Mouse (Mus musculus) forebrain, embryonic 15.5 days (tissue): ENCODE measurements around the gene Olfr457. TPM values are rescaled to one million over a fixed set of nuclear protein-coding genes. Genes with fewer than 3 reads are reported as not detected.

Experiments used
- ATAC-seq: fragments of 200-750 bp; cut with Nextera tagmentation; replicated peaks from 2 replicates; pipeline ENCODE4 v1.8.0; 2017; ENCODE audit warnings: mild to moderate bottlenecking, moderate TSS enrichment, moderate library complexity
- H3K27ac ChIP-seq: fragments of 300-500 bp; sonication (generic); replicated peaks from 2 replicates; pipeline ENCODE4 v1.5.1; 2015; ENCODE audit warnings: mild to moderate bottlenecking, inconsistent platforms
- H3K27me3 ChIP-seq: fragments of 300-500 bp; sonication (generic); 2 replicates; pipeline ENCODE4 v1.6.1; 2015; ENCODE audit warnings: inconsistent platforms
- H3K36me3 ChIP-seq: fragments of 300-500 bp; sonication (generic); 2 replicates; pipeline ENCODE4 v1.6.1; 2015; ENCODE audit warnings: mild to moderate bottlenecking, inconsistent platforms
- H3K4me1 ChIP-seq: fragments of 300-500 bp; sonication (generic); 2 replicates; pipeline ENCODE4 v1.6.1; 2015; ENCODE audit warnings: inconsistent platforms
- H3K4me2 ChIP-seq: fragments of 300-500 bp; sonication (generic); replicated peaks from 2 replicates; pipeline ENCODE4 v1.6.1; 2015; ENCODE audit warnings: mild to moderate bottlenecking, inconsistent platforms
- H3K4me3 ChIP-seq: fragments of 300-500 bp; sonication (generic); 2 replicates; pipeline ENCODE4 v1.5.1; 2015; ENCODE audit warnings: mild to moderate bottlenecking, inconsistent platforms
- H3K9ac ChIP-seq: fragments of 300-500 bp; sonication (generic); replicated peaks from 2 replicates; pipeline ENCODE4 v1.6.1; 2015; ENCODE audit warnings: mild to moderate bottlenecking, inconsistent platforms
- H3K9me3 ChIP-seq: fragments of 300-500 bp; sonication (generic); 2 replicates; pipeline ENCODE4 v1.6.1; 2016; ENCODE audit warnings: inconsistent platforms
- WGBS: fragments of 180-500 bp; shearing (Covaris S2); methylation state at CpG from one replicate; pipeline ENCODE4 v1.1.7; 2015; ENCODE audit warnings: mixed read lengths; 5-methylcytosine and 5-hydroxymethylcytosine counted together
- polyA plus RNA-seq: library from polyadenylated mRNA; unstranded; fragments of >200 nt; fragmentation: Nextera tagmentation; extraction: Ambion mirVana; gene quantifications from 2 replicates; pipeline ENCODE4 v1.2.1, GENCODE M21; 2015

Gene Olfr457
- polyA plus RNA-seq, 1 experiment from 2014 or later: not detected

GRCm38 (mm10) chr6:42435490-42435889 is 40.6 kb downstream of the Olfr457 start:
- H3K36me3 ChIP-seq: no peaks in the 10 kb centered on the region
- H3K4me1 ChIP-seq: no peaks in the 10 kb centered on the region
- WGBS: 62% methylated on average over 2 of the region's 2 CpGs
- H3K27me3 ChIP-seq: no peaks in the 10 kb centered on the region
- H3K4me3 ChIP-seq: no peak overlapping the region
- no peaks in the 10 kb centered on the region for H3K9me3 ChIP-seq
- H3K9ac ChIP-seq: no peak overlapping the region
- ATAC-seq: no peak
- no peak overlapping the region for H3K27ac ChIP-seq
- H3K4me2 ChIP-seq: no peak overlapping the region

GRCm38 (mm10) chr6:42434446-42434845 is 41.7 kb downstream of the Olfr457 start, which contains the start of gene Tas2r126:
Gene Tas2r126, plus strand, starts transcription at chr6:42434535.
- Histone ChIP-seq H3K27me3 (no peaks in the 10 kb centered on the region), H3K4me2 (no peak within 1 kb of the TSS), H3K9me3 (no peaks in the 10 kb centered on the region), H3K27ac (no peak within 1 kb of the TSS), H3K36me3 (no peaks in the 10 kb centered on the region), H3K4me1 (no peaks in the 10 kb centered on the region), H3K4me3 (no peak within 1 kb of the TSS), H3K9ac (no peak within 1 kb of the TSS)
- no peak for ATAC-seq
- WGBS: 91% methylated on average over 6 of the region's 6 CpGs

DNA sequence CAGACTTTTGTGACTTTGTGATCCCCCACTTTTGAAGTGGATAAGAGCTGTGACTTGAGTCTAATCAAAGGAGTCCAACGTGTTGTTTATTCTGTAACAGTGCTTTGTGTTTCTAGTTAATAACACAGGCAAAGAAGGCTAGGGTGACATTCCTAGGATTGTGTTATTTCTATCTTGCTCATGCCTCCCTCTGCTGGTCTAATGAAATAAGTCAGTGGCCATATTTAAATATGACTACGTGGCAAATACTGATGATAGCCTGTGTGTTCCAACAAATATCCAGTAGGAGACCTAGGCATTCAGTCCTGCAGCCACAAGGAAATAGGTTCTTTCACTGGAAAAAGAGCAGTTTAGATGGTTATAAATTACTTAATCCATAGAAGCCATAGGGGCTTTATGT is 42.6 kb downstream of the Olfr457 start:
- 59% methylated on average over 2 of the region's 2 CpGs for WGBS

GRCm38 (mm10) chr6:42426337-42426736 is 49.8 kb downstream of the Olfr457 start:
- H3K4me2 ChIP-seq: no peak overlapping the region
- no peak overlapping the region for H3K9ac ChIP-seq
- no peaks in the 10 kb centered on the region for H3K36me3 ChIP-seq
- no peaks in the 10 kb centered on the region for H3K4me1 ChIP-seq
- no peak overlapping the region for H3K27ac ChIP-seq
- 87% methylated on average over 4 of the region's 4 CpGs for WGBS
- no peaks in the 10 kb centered on the region for H3K27me3 ChIP-seq
- no peak overlapping the region for H3K4me3 ChIP-seq
- no peak for ATAC-seq
- no peaks in the 10 kb centered on the region for H3K9me3 ChIP-seq

More for the DNA sequence above, 42.6 kb downstream of the Olfr457 start:
- no peaks in the 10 kb centered on the region for H3K4me1 ChIP-seq
- H3K27ac ChIP-seq: no peak overlapping the region
- no peaks in the 10 kb centered on the region for H3K9me3 ChIP-seq
- H3K4me2 ChIP-seq: no peak overlapping the region
- H3K36me3 ChIP-seq: no peaks in the 10 kb centered on the region
- H3K27me3 ChIP-seq: no peaks in the 10 kb centered on the region
- no peak overlapping the region for H3K4me3 ChIP-seq
- ATAC-seq: no peak
- no peak overlapping the region for H3K9ac ChIP-seq

DNA sequence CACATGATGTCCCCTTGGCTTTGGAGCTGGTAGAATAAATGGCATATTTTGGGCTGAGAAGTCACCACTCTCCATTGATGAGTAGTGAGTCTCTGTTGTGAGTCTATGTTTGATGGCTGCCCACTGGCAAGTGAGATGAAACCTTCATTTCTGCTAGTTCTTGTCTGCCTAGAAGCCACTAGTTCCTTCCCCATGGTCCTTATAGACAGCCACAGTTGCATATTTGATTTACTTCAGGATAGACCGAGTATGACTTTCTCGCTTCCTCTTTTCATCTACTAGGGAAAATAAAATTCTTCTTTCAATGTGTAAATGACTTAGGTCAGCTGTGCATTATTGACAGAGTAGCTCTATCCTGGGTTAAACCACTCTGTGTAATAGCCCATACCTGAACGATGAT is 51.7 kb downstream of the Olfr457 start:
- no peak overlapping the region for H3K4me3 ChIP-seq
- no peaks in the 10 kb centered on the region for H3K36me3 ChIP-seq
- no peaks in the 10 kb centered on the region for H3K9me3 ChIP-seq
- no peak for ATAC-seq
- H3K4me2 ChIP-seq: no peak overlapping the region
- no peaks in the 10 kb centered on the region for H3K4me1 ChIP-seq
- H3K27me3 ChIP-seq: no peaks in the 10 kb centered on the region
- 95% methylated on average over 3 of the region's 3 CpGs for WGBS
- no peak overlapping the region for H3K9ac ChIP-seq
- no peak overlapping the region for H3K27ac ChIP-seq

- Histone ChIP-seq H3K36me3 (no peaks in the 10 kb centered on the region), H3K9ac (no peak overlapping the region), H3K9me3 (no peaks in the 10 kb centered on the region), H3K27ac (no peak overlapping the region), H3K4me3 (no peak overlapping the region), H3K27me3 (no peaks in the 10 kb centered on the region), H3K4me2 (no peak overlapping the region), H3K4me1 (no peaks in the 10 kb centered on the region)
- 80% methylated on average over 2 of the region's 2 CpGs for WGBS
- no peak for ATAC-seq
Measured at GRCm38 (mm10) chr6:42421439-42421838, 54.7 kb downstream of the Olfr457 start.

DNA sequence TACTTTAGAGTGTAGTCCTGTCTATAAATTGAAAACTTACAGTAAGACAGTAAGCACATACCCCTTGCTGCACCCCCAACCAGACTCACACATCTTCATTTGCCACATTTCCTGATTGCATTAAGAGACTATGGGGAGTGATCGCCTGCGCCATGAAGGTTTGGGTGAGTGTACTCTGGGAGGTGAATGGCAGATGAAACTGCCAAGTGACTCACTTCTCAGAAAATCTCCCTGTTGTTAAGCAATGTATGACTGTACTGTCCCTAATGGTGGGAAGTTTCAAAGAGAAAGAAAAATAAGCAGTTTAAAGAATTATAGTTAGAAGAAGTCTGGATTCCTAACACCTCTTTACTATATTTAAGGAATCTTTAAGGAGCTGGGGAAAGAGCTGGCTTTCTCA is 56.7 kb downstream of the Olfr457 start:
- Histone ChIP-seq H3K9me3 (no peaks in the 10 kb centered on the region), H3K4me3 (no peak overlapping the region), H3K4me2 (no peak overlapping the region), H3K27ac (no peak overlapping the region), H3K4me1 (no peaks in the 10 kb centered on the region), H3K9ac (no peak overlapping the region), H3K36me3 (no peaks in the 10 kb centered on the region), H3K27me3 (no peaks in the 10 kb centered on the region)
- 91% methylated on average over 2 of the region's 2 CpGs for WGBS
- no peak for ATAC-seq

Other genes starting within 250 kb of the Olfr457 start
- gene Gstk1, start 230.4 kb downstream of the Olfr457 start, polyA plus RNA-seq: 10.7 and 12.0 TPM in 2 replicates
- gene Tmem139, start 214.4 kb downstream of the Olfr457 start, polyA plus RNA-seq: 0.22 and 0.24 TPM in 2 replicates
- gene Casp2, start 211.3 kb downstream of the Olfr457 start, polyA plus RNA-seq: 61.4 and 62.7 TPM in 2 replicates
- gene Clcn1, start 189.7 kb downstream of the Olfr457 start, polyA plus RNA-seq: 2.2 and 2.3 TPM in 2 replicates
- gene Fam131b, start 151.7 kb downstream of the Olfr457 start, polyA plus RNA-seq: 5.4 and 6.2 TPM in 2 replicates
- 33.1 and 37.6 TPM in 2 replicates for gene Zyx, start 126.7 kb downstream of the Olfr457 start, polyA plus RNA-seq
- gene Epha1, start 103.1 kb downstream of the Olfr457 start, polyA plus RNA-seq: 0.14 and 0.20 TPM in 2 replicates
- not detected in 2 replicates for gene Tas2r143, start 76.1 kb downstream of the Olfr457 start, polyA plus RNA-seq
- gene Tas2r135, start 70.9 kb downstream of the Olfr457 start, polyA plus RNA-seq: not detected in 2 replicates
- not detected in 2 replicates for gene Tas2r126, start 41.8 kb downstream of the Olfr457 start, polyA plus RNA-seq
- not detected in 2 replicates for gene Olfr458, start 11.1 kb downstream of the Olfr457 start, polyA plus RNA-seq
- not detected in 2 replicates for gene Olfr456, start 10.9 kb upstream of the Olfr457 start, polyA plus RNA-seq
- not detected in 2 replicates for gene Olfr455, start 71.3 kb upstream of the Olfr457 start, polyA plus RNA-seq
- not detected in 2 replicates for gene Tcaf3, start 121.4 kb upstream of the Olfr457 start, polyA plus RNA-seq
- gene Tcaf2, start 168.9 kb upstream of the Olfr457 start, polyA plus RNA-seq: 1.3 and 1.7 TPM in 2 replicates
- gene Tcaf1, start 233.8 kb upstream of the Olfr457 start, polyA plus RNA-seq: 206 and 210 TPM in 2 replicates